Mouse (Mus musculus) C2C12 (cell line): ENCODE measurements around the gene Hs3st5. TPM values are rescaled to one million over a fixed set of nuclear protein-coding genes. Genes with fewer than 3 reads are reported as not detected.

Experiments
- H3K27me3 ChIP-seq: one replicate; pipeline ENCODE4 v1.6.1; 2011; ENCODE audit not compliant: control insufficient read depth, insufficient read depth, insufficient read length
- H3K36me3 ChIP-seq: one replicate; pipeline ENCODE4 v1.6.1; 2011; ENCODE audit not compliant: control insufficient read depth, insufficient read depth
- H3K4me3 ChIP-seq: one replicate; pipeline ENCODE4 v1.5.1; 2011; ENCODE audit warnings: mild to moderate bottlenecking, control low read depth; ENCODE audit not compliant: poor library complexity, insufficient read depth, severe bottlenecking
- H3K79me2 ChIP-seq: one replicate; pipeline ENCODE4 v1.6.1; 2011; ENCODE audit not compliant: control insufficient read depth, insufficient read depth
- H3K79me3 ChIP-seq: one replicate; pipeline ENCODE4 v1.6.1; 2011; ENCODE audit warnings: low read depth, control low read depth
- H3ac ChIP-seq: one replicate; pipeline ENCODE3; 2011; ENCODE audit warnings: low read depth; ENCODE audit not compliant: control insufficient read depth, insufficient read length
- CEBPB ChIP-seq: IDR thresholded peaks from one replicate; pipeline ENCODE4 v1.6.1; 2011; ENCODE audit warnings: low read depth, mild to moderate bottlenecking, control low read depth, moderate library complexity
- CTCF ChIP-seq: IDR thresholded peaks from one replicate; pipeline ENCODE4 v1.5.1; 2011; ENCODE audit not compliant: control insufficient read depth, insufficient read depth, insufficient read length
- FOSL1 ChIP-seq: IDR thresholded peaks from one replicate; pipeline ENCODE4 v1.8.0; 2011; ENCODE audit warnings: mild to moderate bottlenecking, low read length; ENCODE audit not compliant: poor library complexity, insufficient read depth, severe bottlenecking
- MAX ChIP-seq: IDR thresholded peaks from one replicate; pipeline ENCODE4 v1.6.1; 2011; ENCODE audit warnings: mild to moderate bottlenecking, control low read depth
- MYOD1 ChIP-seq: IDR thresholded peaks from one replicate; pipeline ENCODE4 v1.6.1; 2011; ENCODE audit warnings: low read depth; ENCODE audit not compliant: control insufficient read depth, insufficient read length
- MYOG ChIP-seq: IDR thresholded peaks from one replicate; pipeline ENCODE4 v1.6.1; 2011; ENCODE audit not compliant: control insufficient read depth, insufficient read length; ENCODE audit errors: extremely low read depth
- USF1 ChIP-seq: IDR thresholded peaks from one replicate; pipeline ENCODE4 v1.6.1; 2011; ENCODE audit warnings: low read depth, mild to moderate bottlenecking, control low read depth, moderate library complexity
- long read RNA-seq, 2 experiments: library from polyadenylated mRNA; unstranded; transcript quantifications; one replicate each; pipeline ENCODE4 v2.0.0; 2019 to 2020
- polyA plus RNA-seq: library from polyadenylated mRNA; unstranded; fragments of >200 nt; fragmentation: generic; extraction: Trizol; gene quantifications from one replicate; pipeline ENCODE4 v1.2.1, GENCODE M21; 2012; ENCODE audit warnings: missing spikeins

The Hs3st5 gene
- 0.04 TPM for polyA plus RNA-seq
- long read RNA-seq, experiment 1, result 0 reads
- long read RNA-seq, experiment 2, result 0 reads

DNA sequence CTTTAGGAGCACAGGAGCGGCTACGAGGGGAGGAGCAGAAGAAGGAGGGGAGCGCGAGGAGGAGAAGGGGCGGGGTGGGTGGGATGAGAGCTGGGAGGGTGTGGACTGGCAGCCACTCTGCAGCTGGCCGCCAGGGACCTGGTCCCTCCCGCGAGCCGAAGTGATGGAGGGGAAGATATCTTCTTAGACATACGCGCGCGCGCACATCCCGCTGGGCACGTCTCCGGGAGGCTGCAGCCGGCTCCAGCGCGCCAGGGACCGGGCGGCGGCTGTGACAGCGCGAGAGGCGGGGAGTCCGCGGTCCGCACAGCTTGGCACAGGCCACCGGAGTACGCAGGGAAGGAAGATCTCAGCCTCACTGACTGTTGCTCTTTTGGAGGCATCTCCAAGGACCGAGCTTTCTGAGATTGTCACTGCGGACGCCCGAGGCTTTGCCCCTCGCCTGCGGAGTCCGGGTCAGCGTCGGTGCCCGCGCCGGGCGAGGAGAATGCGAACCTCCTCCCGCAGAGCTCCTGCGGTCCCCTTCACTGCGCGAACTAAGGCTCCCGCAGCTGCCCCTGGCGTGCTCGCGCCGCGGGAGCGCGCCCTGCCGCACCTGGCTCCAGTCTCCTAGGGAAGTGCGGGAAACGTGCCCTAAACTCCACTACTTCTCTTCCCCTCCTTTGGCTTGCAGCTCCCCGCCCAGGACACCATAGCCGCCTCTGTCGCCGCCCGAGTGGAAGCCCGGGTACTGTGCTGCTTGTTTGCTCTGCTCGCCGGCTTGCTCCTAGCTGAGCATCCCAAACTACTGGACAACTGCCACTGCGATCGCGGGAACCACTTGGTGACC is at the start of gene Hs3st5:
Gene Hs3st5, plus strand, starts transcription at position 88 of the 829 bp plus-strand sequence.
- Histone ChIP-seq H3K36me3 (no peaks in the 10 kb centered on the region), H3K79me2 (no peaks in the 10 kb centered on the region), H3ac (no peak within 1 kb of the TSS), H3K79me3 (no peaks in the 10 kb centered on the region), H3K4me3 (peak within 1 kb of the TSS; percentile 52), H3K27me3 (no peaks in the 10 kb centered on the region)
- TF ChIP-seq CTCF (no peak), FOSL1 (no peak), MYOG (no peak), MAX (no peak), MYOD1 (no peak), CEBPB (no peak), USF1 (no peak)

DNA sequence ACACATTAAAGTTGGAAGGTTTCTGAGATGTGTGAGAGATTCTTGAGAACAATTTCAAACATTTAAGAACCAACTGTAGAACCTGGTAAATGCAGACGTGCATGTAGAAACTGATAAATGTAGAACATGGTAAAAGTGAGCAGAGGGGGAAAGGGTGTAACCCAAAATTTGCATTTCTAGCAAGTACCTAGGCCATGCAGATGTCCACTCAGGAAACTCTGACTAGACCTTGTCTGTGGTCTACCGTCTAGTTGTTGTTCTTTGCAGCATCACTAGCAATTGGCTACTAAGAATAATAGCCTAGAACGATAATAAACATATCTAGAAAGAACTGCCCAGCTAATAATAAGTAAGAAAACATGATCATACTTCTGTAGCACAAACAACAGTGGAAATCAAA is 38.0 kb upstream of the Hs3st5 start:
- Histone ChIP-seq H3K36me3 (no peaks in the 10 kb centered on the region), H3K79me3 (no peaks in the 10 kb centered on the region), H3K27me3 (no peaks in the 10 kb centered on the region), H3K79me2 (no peaks in the 10 kb centered on the region), H3K4me3 (no peak overlapping the region), H3ac (no peak overlapping the region)
- TF ChIP-seq USF1, result no peak
- no peak for TF ChIP-seq MAX
- TF ChIP-seq FOSL1, result no peak
- no peak for TF ChIP-seq CEBPB
- no peak for TF ChIP-seq MYOG
- TF ChIP-seq CTCF, result no peak
- TF ChIP-seq MYOD1, result no peak

DNA sequence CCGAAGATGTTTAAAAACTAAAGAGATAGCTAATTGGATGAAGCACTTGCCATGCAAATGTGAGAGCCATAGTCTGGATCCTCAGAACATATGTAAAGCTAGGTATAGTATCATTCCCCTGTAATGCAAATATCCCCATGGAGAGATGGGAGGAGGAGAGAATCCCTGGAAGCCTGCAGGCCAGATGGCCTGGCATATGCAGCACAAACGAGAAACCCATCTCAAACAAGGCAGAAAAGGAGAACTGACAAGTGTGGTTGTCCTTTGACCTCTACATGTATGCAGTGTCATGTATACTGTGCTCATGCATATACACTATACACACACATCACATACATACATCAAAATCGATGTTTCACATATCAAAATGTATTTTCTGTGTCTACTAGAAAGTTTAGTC is 35.5 kb upstream of the Hs3st5 start:
- no peaks in the 10 kb centered on the region for H3K79me3 ChIP-seq
- H3K79me2 ChIP-seq, result no peaks in the 10 kb centered on the region
- no peak overlapping the region for H3ac ChIP-seq
- TF ChIP-seq MAX (no peak), MYOG (no peak), CEBPB (no peak), CTCF (no peak), USF1 (no peak), MYOD1 (no peak), FOSL1 (no peak)
- no peaks in the 10 kb centered on the region for H3K36me3 ChIP-seq
- H3K4me3 ChIP-seq, result no peak overlapping the region
- no peaks in the 10 kb centered on the region for H3K27me3 ChIP-seq

DNA sequence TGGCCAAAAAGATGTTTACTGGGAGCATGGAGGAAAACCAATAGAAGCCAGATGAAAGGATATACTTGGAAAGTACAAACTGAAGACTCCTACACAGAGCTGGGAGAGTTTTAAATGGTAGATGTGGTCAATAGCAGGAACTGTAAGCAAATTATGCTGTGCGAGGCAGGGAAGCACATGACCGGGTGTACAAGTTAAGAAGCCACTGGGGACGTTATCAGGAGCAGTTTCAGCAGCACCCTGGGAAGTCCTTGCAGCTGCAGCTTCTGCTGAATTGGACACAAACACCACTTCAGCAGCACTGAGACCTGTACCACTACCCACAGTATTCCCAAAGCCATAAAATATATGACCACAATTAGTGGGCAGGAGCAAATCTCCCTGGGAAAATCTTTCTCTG is 31.8 kb upstream of the Hs3st5 start:
- TF ChIP-seq CEBPB (no peak), MAX (no peak), CTCF (no peak), FOSL1 (no peak), MYOD1 (no peak), MYOG (no peak), USF1 (no peak)
- H3K79me2 ChIP-seq, result no peaks in the 10 kb centered on the region

DNA sequence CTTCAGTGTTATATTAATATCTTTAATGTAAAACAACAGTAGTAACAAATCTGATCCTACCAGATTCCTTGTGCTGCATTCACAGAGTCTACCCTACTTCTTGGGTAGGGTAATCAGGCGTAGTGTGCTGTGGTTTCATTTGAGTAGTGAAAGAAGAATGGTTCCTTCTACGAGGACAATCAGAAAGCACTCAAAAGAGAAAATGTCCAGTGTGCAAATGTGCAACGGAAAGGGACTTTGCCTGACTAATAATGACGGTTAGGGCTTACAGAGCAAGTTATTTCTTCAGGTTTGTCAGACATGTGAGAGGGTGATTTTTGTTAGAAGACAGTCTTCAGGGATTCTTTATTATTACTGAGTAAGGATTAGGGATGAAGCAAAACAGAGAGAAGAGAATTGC is 29.1 kb upstream of the Hs3st5 start:
- TF ChIP-seq MYOD1 (no peak), MAX (no peak), FOSL1 (no peak), MYOG (no peak), USF1 (no peak), CTCF (no peak), CEBPB (no peak)
- no peaks in the 10 kb centered on the region for H3K27me3 ChIP-seq
- no peaks in the 10 kb centered on the region for H3K79me3 ChIP-seq
- H3K36me3 ChIP-seq, result no peaks in the 10 kb centered on the region
- no peak overlapping the region for H3ac ChIP-seq
- H3K79me2 ChIP-seq, result no peaks in the 10 kb centered on the region
- H3K4me3 ChIP-seq, result no peak overlapping the region

More for the DNA sequence above, 31.8 kb upstream of the Hs3st5 start:
- H3K79me3 ChIP-seq, result no peaks in the 10 kb centered on the region
- H3ac ChIP-seq, result no peak overlapping the region
- H3K36me3 ChIP-seq, result no peaks in the 10 kb centered on the region
- H3K4me3 ChIP-seq, result no peak overlapping the region
- no peaks in the 10 kb centered on the region for H3K27me3 ChIP-seq
